Mouse (Mus musculus): ENCODE data around the gene Cbx1. TPM values are rescaled to one million over a fixed set of nuclear protein-coding genes. Genes with fewer than 3 reads are reported as not detected.
A peak's percentile ranks its signal among the peaks of the same experiment; 100 is the strongest.
"Not testable (repeated sequence)": the region's sequence is repeated elsewhere in the genome, so short reads cannot be mapped to it uniquely, and the experiment has no call there.

Cbx1 gene
- polyA plus RNA-seq, 1 experiment from 2014 or later, result 213 TPM

DNA sequence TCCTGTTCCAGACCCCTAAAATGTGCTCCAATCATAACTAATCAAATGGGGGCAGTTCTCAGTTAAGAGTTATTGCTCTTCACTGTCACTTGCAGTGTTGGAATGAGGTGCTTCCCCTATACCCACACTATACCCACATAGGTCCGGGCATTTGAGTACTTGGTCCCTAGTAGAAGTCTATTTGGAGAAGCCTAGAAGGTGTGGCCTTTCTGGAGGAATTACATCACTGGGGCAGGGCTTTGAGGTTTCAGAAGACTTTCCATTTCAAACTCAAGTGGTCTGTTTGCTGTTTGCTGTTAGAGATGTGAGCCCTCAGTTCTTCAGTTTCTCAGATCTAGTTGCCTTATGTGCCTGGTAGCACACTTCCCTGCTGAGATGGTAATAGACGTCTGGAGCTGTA is 44.0 kb downstream of the Cbx1 start:
- Histone ChIP-seq H3K36me3 (replicated peaks) (peaks cover 3% of the 10 kb centered on the region), H3K4me1 (peaks cover 31% of the 10 kb centered on the region), H3K9me3 (no peaks in the 10 kb centered on the region), H3K27me3 (replicated peaks; ENCODE audit: low read depth, poor library complexity, severe bottlenecking) (no peaks in the 10 kb centered on the region), H3K27ac (replicated peaks) (no peak overlapping the region), H3K4me3 (no peak overlapping the region)
- no peak for DNase-seq (ENCODE audit: low spot score)
- 62% methylated on average over 2 of the region's 2 CpGs for WGBS

DNA sequence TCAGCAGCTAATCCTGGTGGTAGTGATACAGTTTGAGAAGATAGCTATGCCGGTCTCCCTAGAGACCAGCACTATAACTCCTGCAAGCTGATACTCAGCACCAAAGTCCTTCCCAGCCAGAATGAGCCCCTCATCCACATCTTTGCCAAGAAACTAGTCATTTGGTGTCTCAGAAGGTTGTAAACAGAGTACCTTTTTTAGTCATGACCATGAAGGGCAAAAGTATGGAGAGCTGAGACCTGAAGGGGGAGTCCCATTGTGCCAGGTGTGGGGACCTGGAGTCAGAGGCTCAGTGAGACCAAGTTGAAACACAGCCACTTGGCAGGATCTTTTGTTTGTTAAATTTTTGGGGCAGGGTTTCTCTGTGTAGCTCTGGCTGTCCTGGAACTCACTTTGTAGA is 45.2 kb downstream of the Cbx1 start:
- Histone ChIP-seq H3K27ac (replicated peaks) (no peak overlapping the region), H3K4me1 (peaks cover 23% of the 10 kb centered on the region; the same call in 1 of the 2 replicates), H3K36me3 (replicated peaks) (no peaks in the 10 kb centered on the region), H3K9me3 (no peaks in the 10 kb centered on the region), H3K4me3 (no peak overlapping the region), H3K27me3 (replicated peaks; ENCODE audit: low read depth, poor library complexity, severe bottlenecking) (no peaks in the 10 kb centered on the region)
- 95% methylated on average over 1 of the region's 1 CpGs for WGBS
- no peak for DNase-seq (ENCODE audit: low spot score)

DNA sequence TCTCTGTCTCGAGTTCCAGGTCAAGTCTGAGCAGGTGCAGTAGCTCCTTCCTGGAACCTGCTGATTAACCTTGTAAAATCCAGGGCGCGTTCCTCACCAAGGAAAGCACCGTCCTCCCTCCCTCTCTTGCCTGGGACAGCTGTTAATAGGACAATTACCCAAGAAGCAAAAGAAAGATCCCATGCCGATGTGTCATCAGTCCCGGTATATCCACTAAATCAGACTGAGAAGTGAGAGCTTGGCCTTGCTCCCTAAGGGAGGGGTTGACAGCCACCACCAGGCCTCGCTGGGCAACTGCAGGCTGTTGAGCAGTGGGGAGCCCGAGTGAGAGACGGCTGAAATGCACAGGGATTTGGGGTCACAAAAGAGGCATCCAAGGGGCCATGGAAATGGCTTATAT is 48.4 kb downstream of the Cbx1 start:
- Histone ChIP-seq H3K4me3 (no peak overlapping the region), H3K27ac (replicated peaks) (no peak overlapping the region), H3K4me1 (peaks cover 16% of the 10 kb centered on the region), H3K9me3 (no peaks in the 10 kb centered on the region), H3K27me3 (replicated peaks; ENCODE audit: low read depth, poor library complexity, severe bottlenecking) (no peaks in the 10 kb centered on the region), H3K36me3 (replicated peaks) (no peaks in the 10 kb centered on the region)
- WGBS, result 37% methylated on average over 9 of the region's 9 CpGs
- DNase-seq (ENCODE audit: low spot score), result no peak

DNA sequence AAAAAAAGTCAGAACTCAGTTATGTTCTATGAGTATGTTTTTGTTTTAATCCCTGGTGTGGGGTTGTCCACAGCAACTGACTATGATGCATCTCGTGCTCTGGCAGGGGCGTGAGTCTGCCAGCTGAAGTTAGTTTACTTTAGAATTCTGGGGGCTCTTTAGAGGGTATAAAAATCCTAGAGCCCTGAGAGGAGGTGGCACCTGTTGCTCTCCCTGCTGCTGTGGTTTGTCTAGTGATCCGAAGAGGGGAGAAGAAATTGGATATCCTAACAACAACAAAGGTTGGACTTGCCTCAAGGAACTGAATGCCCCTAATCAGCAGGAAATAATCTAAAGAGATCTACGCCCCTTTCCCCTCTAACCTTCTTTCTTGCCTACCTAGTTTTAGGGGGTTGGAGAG is 49.4 kb downstream of the Cbx1 start:
- 58% methylated on average over 4 of the region's 4 CpGs for WGBS
- H3K4me3 ChIP-seq, result no peak overlapping the region
- H3K9me3 ChIP-seq, result no peaks in the 10 kb centered on the region
- peaks cover 16% of the 10 kb centered on the region for H3K4me1 ChIP-seq
- no peaks in the 10 kb centered on the region for H3K36me3 ChIP-seq (replicated peaks)
- no peak overlapping the region for H3K27ac ChIP-seq (replicated peaks)
- H3K27me3 ChIP-seq (replicated peaks; ENCODE audit: low read depth, poor library complexity, severe bottlenecking), result no peaks in the 10 kb centered on the region
- DNase-seq (ENCODE audit: low spot score), result no peak

DNA sequence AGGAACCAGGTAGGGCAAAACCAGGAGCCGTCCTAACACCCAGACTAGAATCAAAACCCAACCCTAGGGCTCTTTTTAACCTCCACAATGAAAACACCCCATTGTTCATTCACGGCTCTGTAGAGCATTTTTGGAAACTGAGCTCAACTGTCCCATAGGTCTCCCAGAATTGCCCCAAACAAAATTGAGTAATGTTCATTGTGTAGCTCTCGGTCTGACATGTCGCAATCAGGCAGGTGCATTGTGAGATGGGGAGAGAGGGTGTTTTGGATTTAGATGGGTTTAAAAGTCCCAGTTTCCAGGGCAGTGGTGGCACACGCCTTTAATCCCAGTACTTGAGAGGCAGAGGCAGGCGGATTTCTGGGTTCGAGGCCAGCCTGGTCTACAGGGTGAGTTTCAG is 50.5 kb downstream of the Cbx1 start:
- H3K4me3 ChIP-seq, result no peak overlapping the region
- no peak overlapping the region for H3K27ac ChIP-seq (replicated peaks)
- no peaks in the 10 kb centered on the region for H3K36me3 ChIP-seq (replicated peaks)
- no peaks in the 10 kb centered on the region for H3K27me3 ChIP-seq (replicated peaks; ENCODE audit: low read depth, poor library complexity, severe bottlenecking)
- no peaks in the 10 kb centered on the region for H3K9me3 ChIP-seq
- 75% methylated on average over 7 of the region's 7 CpGs for whole genome bisulfite sequencing
- no peak for DNase-seq (ENCODE audit: low spot score)
- peaks cover 16% of the 10 kb centered on the region for H3K4me1 ChIP-seq

DNA sequence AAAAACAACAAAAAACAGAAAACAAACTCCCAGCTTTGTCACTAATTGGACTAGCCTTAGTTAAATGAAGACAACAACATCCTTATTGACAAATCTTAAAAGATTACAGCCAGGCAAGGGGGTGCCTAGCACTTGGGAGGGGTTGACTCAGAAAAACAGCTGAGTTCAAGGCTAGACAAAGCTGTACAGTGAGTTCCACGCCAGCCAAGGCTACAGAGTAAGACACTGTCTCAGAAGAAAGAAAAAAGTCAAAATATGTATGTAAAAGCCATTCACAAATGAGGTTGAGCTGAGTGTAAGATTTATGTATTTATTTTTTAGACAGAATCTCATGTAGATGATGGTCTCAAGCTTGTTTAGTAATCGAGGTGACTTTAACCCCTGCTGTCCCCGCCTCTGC is 51.0 kb downstream of the Cbx1 start:
- H3K4me1 ChIP-seq, result peaks cover 16% of the 10 kb centered on the region
- H3K36me3 ChIP-seq (replicated peaks), result no peaks in the 10 kb centered on the region
- no peak for DNase-seq (ENCODE audit: low spot score)
- no peak overlapping the region for H3K4me3 ChIP-seq
- 80% methylated on average over 3 of the region's 3 CpGs for WGBS
- H3K27ac ChIP-seq (replicated peaks), result no peak overlapping the region
- no peaks in the 10 kb centered on the region for H3K27me3 ChIP-seq (replicated peaks; ENCODE audit: low read depth, poor library complexity, severe bottlenecking)
- no peaks in the 10 kb centered on the region for H3K9me3 ChIP-seq

DNA sequence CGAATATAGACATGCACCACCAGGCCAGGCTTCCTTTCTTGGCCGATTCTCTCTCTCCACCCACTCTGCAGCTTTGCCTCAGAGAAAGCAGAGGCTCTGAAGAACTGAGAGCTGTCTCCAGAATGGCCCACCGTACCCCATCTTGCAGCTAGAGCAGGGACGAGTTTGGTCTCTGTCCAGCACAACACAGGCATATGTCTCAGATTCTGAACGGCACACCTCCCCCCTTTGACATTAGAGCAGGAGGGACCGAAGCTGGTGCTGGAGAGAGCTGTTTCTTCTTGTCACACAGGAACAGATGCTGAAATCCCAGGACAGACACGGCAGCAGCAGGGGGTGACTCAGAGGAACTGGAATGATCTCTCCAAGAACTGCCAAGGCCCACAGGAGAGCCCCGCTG is 51.4 kb downstream of the Cbx1 start:
- WGBS, result 49% methylated on average over 8 of the region's 8 CpGs
- Histone ChIP-seq H3K36me3 (replicated peaks) (no peaks in the 10 kb centered on the region), H3K27ac (replicated peaks) (no peak overlapping the region), H3K4me1 (peaks cover 16% of the 10 kb centered on the region), H3K9me3 (no peaks in the 10 kb centered on the region), H3K27me3 (replicated peaks; ENCODE audit: low read depth, poor library complexity, severe bottlenecking) (no peaks in the 10 kb centered on the region), H3K4me3 (no peak overlapping the region)
- DNase-seq (ENCODE audit: low spot score), result no peak

DNA sequence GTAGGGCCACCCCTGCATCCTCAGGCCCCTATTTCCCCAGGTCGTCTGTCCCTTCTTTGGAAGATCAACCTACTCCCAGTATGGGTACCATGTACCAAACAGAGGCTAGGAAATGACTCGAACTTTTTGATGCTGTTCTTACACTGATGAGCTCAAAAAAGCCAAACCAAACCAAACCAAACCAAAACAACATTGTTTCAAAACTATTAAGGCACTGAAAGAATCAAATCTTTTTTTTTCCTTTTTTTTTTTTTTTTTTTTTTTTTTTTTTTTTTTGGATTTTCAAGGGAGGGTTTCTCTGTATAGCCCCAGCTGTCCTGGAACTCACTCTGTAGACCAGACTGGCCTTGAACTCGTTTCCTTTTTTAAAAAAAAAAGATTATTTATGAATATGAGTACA is 54.7 kb downstream of the Cbx1 start:
- H3K4me3 ChIP-seq, result no peak overlapping the region
- DNase-seq (ENCODE audit: low spot score), result no peak
- 64% methylated on average over 3 of the region's 3 CpGs for WGBS
- no peaks in the 10 kb centered on the region for H3K27me3 ChIP-seq (replicated peaks; ENCODE audit: low read depth, poor library complexity, severe bottlenecking)
- H3K9me3 ChIP-seq, result no peaks in the 10 kb centered on the region
- H3K4me1 ChIP-seq, result peaks cover 17% of the 10 kb centered on the region
- H3K27ac ChIP-seq (replicated peaks), result no peak overlapping the region
- no peaks in the 10 kb centered on the region for H3K36me3 ChIP-seq (replicated peaks)

DNA sequence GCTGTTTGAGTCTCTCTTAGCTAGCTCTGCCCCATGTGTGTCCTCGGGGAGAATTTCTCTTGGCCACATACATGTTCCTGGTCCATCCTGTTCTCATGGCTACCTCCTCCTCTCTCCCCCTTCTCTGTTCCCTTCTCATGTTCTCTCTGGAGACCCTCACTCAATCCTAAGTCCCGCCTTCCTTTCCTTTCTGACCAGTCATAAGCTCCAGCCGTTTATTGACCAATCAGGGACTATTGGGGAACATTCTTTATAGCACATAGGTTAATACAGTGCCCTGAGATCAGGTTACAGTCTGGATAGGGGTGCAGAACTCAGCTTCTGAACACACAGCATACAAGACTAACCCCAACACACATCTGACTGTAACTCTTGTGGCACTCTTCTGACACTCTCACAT is 58.3 kb downstream of the Cbx1 start:
- no peaks in the 10 kb centered on the region for H3K36me3 ChIP-seq (replicated peaks)
- H3K4me1 ChIP-seq, result peaks cover 29% of the 10 kb centered on the region
- no peaks in the 10 kb centered on the region for H3K9me3 ChIP-seq
- peak; percentile 48 for DNase-seq (ENCODE audit: low spot score)
- whole genome bisulfite sequencing, result 52% methylated on average over 3 of the region's 3 CpGs
- peak overlapping the region; percentile 26; the same call in 1 of the 2 replicates for H3K27ac ChIP-seq (replicated peaks)
- no peak overlapping the region for H3K4me3 ChIP-seq
- H3K27me3 ChIP-seq (replicated peaks; ENCODE audit: low read depth, poor library complexity, severe bottlenecking), result peaks cover 13% of the 10 kb centered on the region

DNA sequence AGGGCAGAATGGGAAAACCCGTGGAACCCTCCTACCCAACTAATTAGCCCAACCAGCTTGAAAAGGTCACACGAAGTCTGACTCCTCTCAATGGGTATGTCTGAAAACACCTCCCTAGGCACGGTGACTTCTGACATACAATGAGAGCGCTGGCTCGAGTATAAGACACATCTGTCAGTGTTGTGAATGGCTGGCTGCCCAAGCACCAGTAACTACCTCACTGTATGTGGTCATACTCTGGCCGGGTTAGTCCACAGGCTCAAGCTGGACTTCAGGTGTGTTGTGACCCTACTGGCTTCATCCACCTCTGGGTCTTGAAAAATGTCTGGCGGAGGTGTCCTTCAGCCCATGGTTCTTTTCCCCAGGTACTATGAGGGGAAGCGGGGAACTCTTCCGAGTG is 59.8 kb downstream of the Cbx1 start:
- Histone ChIP-seq H3K27ac (replicated peaks) (no peak overlapping the region), H3K4me1 (peaks cover 29% of the 10 kb centered on the region), H3K27me3 (replicated peaks; ENCODE audit: low read depth, poor library complexity, severe bottlenecking) (peaks cover 13% of the 10 kb centered on the region), H3K36me3 (replicated peaks) (no peaks in the 10 kb centered on the region), H3K9me3 (no peaks in the 10 kb centered on the region), H3K4me3 (no peak overlapping the region)
- WGBS, result 66% methylated on average over 9 of the region's 9 CpGs
- DNase-seq (ENCODE audit: low spot score), result no peak

DNA sequence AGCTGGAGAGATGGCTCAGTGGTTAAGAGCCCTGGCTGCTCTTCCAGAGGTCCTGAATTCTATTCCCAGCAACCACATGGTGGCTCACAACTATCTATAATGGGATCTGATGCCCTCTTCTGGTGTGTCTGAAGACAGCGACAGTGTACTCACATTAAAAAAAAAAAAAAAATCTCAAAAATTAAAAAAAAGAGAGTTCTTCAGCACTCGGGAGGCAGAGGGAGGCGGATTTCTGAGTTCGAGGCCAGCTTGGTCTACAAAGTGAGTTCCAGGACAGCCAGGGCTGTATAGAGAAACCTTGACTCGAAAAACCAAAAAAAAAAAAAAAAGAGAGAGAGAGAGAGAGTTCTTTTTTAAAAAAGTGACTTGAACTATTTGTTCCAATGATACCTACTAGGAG is 60.2 kb downstream of the Cbx1 start:
- Histone ChIP-seq H3K4me1 (peaks cover 29% of the 10 kb centered on the region), H3K27me3 (replicated peaks; ENCODE audit: low read depth, poor library complexity, severe bottlenecking) (peaks cover 13% of the 10 kb centered on the region), H3K4me3 (peak overlapping the region; percentile 87)
- not testable (repeated sequence) for H3K27ac ChIP-seq (replicated peaks); DNase-seq (ENCODE audit: low spot score); H3K9me3 ChIP-seq; H3K36me3 ChIP-seq (replicated peaks)
- WGBS, result 75% methylated on average over 5 of the region's 5 CpGs

DNA sequence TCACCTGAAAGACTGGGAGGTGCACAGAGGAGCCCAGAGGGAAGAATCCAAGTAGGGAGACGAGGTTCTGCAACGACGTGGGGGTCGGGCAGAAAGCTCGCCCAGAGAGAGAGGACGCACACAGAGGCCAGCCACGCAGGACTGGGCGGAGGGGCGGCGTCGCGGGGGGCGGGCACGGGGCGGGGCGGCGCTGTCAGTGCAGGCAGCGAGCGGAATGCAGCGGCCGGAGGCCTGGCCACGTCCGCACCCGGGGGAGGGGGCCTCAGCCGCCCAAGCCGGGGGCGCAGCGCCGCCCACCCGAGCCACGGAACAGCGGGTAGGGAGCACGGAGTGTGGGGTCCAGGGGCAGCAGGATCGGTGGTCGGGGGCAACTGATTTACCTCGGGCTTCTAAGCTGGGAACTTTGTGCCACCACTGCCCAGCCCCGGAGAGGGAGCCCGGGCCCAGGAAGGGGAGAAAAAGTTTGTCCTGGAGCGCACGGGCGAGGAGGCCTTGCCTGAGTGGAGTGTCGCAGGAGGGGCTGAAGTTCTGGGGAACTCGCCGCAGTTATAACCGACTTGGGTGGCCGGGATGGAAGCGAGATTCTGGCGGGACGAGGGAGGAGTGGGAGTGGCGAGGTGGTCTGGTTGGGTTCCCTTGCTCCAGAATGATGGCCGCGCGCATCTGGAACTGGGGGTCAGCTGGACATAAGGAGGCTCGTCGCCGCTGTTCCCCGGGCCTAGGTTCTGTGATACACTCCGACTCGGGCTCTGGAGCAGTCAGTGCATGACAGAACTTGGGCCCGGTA is 60.9 kb downstream of the Cbx1 start, which contains the start of gene Copz2:
Copz2 (plus strand) TSS at position 190 of the 787 bp plus-strand sequence.
- WGBS, result 1% methylated on average over 60 of the region's 60 CpGs
- Histone ChIP-seq H3K4me1 (peaks cover 29% of the 10 kb centered on the region), H3K36me3 (replicated peaks) (no peaks in the 10 kb centered on the region), H3K27ac (replicated peaks) (peak within 1 kb of the TSS; percentile 82), H3K27me3 (replicated peaks; ENCODE audit: low read depth, poor library complexity, severe bottlenecking) (peaks cover 13% of the 10 kb centered on the region), H3K4me3 (peak within 1 kb of the TSS; percentile 87), H3K9me3 (no peaks in the 10 kb centered on the region)
- peak; percentile 83 for DNase-seq (ENCODE audit: low spot score)

DNA sequence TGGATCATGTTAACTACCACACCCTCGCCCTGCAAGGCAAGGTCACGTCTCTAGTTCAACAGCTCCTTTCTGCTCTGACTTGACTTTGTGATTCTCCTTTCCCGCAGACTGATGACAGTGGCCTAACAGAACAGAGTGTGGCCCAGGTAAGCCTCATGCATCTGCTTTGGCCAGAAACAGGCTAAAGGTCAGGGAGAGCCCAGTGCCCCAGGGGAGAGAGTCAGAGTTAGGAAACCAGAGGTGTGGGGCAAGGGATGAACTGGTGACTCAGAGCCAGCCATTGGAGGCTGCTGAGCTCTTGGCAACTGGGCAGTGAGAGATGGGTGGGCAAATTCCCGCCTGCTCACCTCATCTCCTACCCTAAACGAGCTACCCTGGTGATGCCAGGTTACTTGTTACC is 68.5 kb downstream of the Cbx1 start:
- Histone ChIP-seq H3K4me3 (no peak overlapping the region), H3K9me3 (no peaks in the 10 kb centered on the region), H3K27ac (replicated peaks) (no peak overlapping the region), H3K27me3 (replicated peaks; ENCODE audit: low read depth, poor library complexity, severe bottlenecking) (no peaks in the 10 kb centered on the region), H3K36me3 (replicated peaks) (no peaks in the 10 kb centered on the region), H3K4me1 (peaks cover 22% of the 10 kb centered on the region)
- no peak for DNase-seq (ENCODE audit: low spot score)
- 77% methylated on average over 5 of the region's 5 CpGs for WGBS

Measured in embryonic facial prominence, embryonic 10.5 days (tissue).